Mouse (Mus musculus) 3T3-L1 (cell line): ENCODE measurements at regions not wholly inside any gene's neighbourhood (a gene's known extent, or its start where the extent isn't known, plus 50 kb on each side); places are given as distances from the start of the nearest gene placed in this dataset.

Experiments used
- DNase-seq: peaks from one replicate; pipeline ENCODE4 v3.0.0-alpha.2; 2015; ENCODE audit warnings: low read depth, low spot score

GRCm38 (mm10) chr4:9035350-9035749, 796.5 kb upstream of the Car8 start:
- peak; percentile 15 for DNase-seq

GRCm38 (mm10) chr4:9034280-9034679, 795.4 kb upstream of the Car8 start:
- DNase-seq = no peak

GRCm38 (mm10) chr4:9033106-9033642, 794.3 kb upstream of the Car8 start:
- no peak for DNase-seq

- DNase-seq = no peak
These were observed 792.8 kb upstream of the Car8 start for GRCm38 (mm10) chr4:9031634-9032033.

GRCm38 (mm10) chr4:9028946-9029345, 790.1 kb upstream of the Car8 start:
- no peak for DNase-seq

GRCm38 (mm10) chr4:9028475-9028874, 789.6 kb upstream of the Car8 start:
- no peak for DNase-seq

- peak; percentile 69 for DNase-seq
These were observed 789.1 kb upstream of the Car8 start for GRCm38 (mm10) chr4:9027798-9028404.

GRCm38 (mm10) chr4:9027383-9027782, 788.5 kb upstream of the Car8 start:
- no peak for DNase-seq

- DNase-seq = no peak
These were observed 788.0 kb upstream of the Car8 start for GRCm38 (mm10) chr4:9026841-9027240.

- no peak for DNase-seq
These were observed 787.1 kb upstream of the Car8 start for GRCm38 (mm10) chr4:9025821-9026470.

GRCm38 (mm10) chr4:9024216-9024925, 785.5 kb upstream of the Car8 start:
- DNase-seq = peak; percentile 6

- no peak for DNase-seq
These were observed 780.6 kb upstream of the Car8 start for GRCm38 (mm10) chr4:9019241-9020110.

- DNase-seq = no peak
These were observed 779.4 kb upstream of the Car8 start for GRCm38 (mm10) chr4:9018236-9018635.

- DNase-seq = no peak
These were observed 777.7 kb upstream of the Car8 start for GRCm38 (mm10) chr4:9016504-9017040.

GRCm38 (mm10) chr4:9015528-9016503, 777.0 kb upstream of the Car8 start:
- no peak for DNase-seq

- no peak for DNase-seq
These were observed 776.1 kb upstream of the Car8 start for GRCm38 (mm10) chr4:9014986-9015385.

GRCm38 (mm10) chr4:9012787-9013186, 773.9 kb upstream of the Car8 start:
- no peak for DNase-seq

GRCm38 (mm10) chr4:9011952-9012351, 773.1 kb upstream of the Car8 start:
- no peak for DNase-seq

GRCm38 (mm10) chr4:9011129-9011518, 772.3 kb upstream of the Car8 start:
- DNase-seq = no peak
